Mouse (Mus musculus) megakaryocyte, embryonic 14.5 days (primary cell): Measurements from ENCODE around the gene Dolk.

Experiments
- FLI1 ChIP-seq: IDR thresholded peaks from 2 replicates; pipeline ENCODE4 v1.6.1; 2012; ENCODE audit warnings: low read length, inconsistent platforms, mixed read lengths
- GATA1 ChIP-seq: IDR thresholded peaks from 3 replicates; pipeline ENCODE4 v1.6.1; 2012; ENCODE audit warnings: mixed read lengths, low read length, inconsistent platforms, borderline replicate concordance

DNA sequence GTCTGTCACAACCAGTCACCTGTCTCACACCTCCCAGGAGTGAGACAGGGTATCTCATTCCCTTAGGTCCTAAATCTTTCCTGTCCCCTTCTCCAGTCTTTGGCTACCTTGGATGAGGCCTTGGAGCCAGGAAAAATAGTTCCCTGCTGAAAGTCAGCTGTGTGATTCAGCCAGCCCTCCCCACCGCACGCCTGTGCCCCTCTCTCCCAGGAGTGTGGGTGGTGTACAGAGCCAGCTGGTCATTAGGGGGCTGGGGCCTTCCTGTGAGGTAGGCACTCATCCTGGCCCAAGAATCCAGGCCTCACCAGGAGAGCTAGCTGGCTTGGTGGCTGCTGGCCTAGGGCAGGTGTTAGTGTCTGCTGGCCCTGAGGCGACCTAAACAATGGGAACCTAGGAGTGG is 33.6 kb downstream of the Dolk start:
- TF ChIP-seq GATA1 (no peak), FLI1 (no peak)
